Mouse (Mus musculus): ENCODE results near the gene Bgn.

DNA sequence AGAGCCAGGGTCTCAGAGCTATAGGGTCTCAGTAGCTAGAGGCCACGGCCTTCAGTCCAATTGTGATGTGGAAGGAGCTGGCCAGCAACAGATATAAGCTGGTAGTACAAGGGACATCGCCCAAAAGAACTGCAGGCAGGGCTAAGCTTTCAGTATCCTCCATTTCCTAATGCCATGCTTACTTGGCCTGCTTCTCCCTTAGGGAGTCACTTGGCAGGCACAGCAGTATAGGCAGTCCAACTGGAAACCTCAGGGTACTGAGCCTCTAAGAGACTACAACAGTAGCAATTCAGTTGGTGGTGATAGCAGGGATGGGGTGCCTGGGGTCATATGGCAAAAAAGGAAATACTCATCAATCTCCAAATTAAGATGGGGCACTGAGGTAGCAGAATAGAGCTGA is 5.9 kb upstream of the Bgn start:
- TF ChIP-seq CTCF (IDR thresholded peaks at IDR 0.05): no peak
- no peak for TF ChIP-seq EP300 (IDR thresholded peaks at IDR 0.05)
